Mouse (Mus musculus): ENCODE data around the gene 1700025C18Rik. TPM values are rescaled to one million over a fixed set of nuclear protein-coding genes. Genes with fewer than 3 reads are reported as not detected.

Gene 1700025C18Rik
- polyA plus RNA-seq, 1 experiment from 2014 or later, result not detected

DNA sequence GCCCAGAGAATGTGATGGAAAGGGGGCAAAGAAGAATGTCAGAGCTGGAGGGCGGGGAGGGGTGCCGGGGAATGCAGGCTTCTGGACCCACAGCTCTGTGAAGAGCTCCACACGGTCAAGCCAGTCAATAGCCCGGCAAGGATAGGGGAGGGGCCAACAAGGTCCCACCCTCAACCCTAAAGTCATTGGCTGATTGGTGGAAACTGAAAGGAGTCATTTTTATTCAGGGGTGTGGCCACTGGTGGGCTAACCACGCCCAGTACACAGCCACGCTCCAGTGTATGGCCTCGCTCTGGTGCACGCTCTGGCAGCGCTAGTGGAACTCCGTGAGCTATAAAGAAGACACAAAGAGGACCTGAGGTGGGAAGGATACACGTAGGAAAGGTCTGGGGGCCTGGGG, 23.2 kb upstream of the 1700025C18Rik start:
- Histone ChIP-seq H3K9ac (ENCODE audit: low read length) (no peak overlapping the region), H3K4me1 (ENCODE audit: control insufficient read depth, insufficient read depth, low read length) (no peaks in the 10 kb centered on the region), H3K27ac (ENCODE audit: low read depth, low read length) (no peak overlapping the region), H3K36me3 (ENCODE audit: control insufficient read depth, insufficient read depth, low read length) (no peaks in the 10 kb centered on the region), H3K4me3 (ENCODE audit: low read depth, low read length) (no peak overlapping the region), H3K9me3 (ENCODE audit: control insufficient read depth, low read length) (no peaks in the 10 kb centered on the region), H3K4me2 (ENCODE audit: low read depth) (no peak overlapping the region), H3K27me3 (ENCODE audit: control insufficient read depth, insufficient read depth, low read length) (peaks cover 57% of the 10 kb centered on the region)
- DNase-seq (ENCODE audit: low spot score) (peak; percentile 74), ATAC-seq (ENCODE audit: insufficient read depth, low FRiP score, low TSS enrichment) (peak; percentile 69; the same call in 1 of the 2 replicates)
- 21% methylated on average over 11 of the region's 11 CpGs for WGBS

DNA sequence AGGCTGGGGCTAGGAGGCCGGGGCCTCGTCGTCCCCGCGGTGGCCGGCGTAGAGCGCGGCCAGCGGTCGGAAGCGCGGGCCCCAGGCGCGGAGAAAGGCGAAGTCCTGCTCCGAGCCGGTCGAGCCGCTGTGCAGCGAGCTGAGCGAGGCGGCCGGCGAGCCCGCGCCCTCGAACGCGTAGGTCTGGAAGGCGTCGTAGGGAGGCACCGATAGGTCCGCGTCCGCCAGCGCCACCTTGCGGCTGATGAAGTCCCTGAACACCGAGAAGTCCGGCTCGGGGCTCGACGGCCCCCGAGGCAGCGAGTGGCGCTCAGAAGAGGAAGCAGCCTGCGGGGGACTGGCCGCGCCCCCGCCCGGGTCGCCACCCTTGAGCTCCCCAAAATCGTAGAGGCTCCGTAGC, 21.6 kb upstream of the 1700025C18Rik start:
- H3K4me3 ChIP-seq (ENCODE audit: low read depth, low read length), result no peak overlapping the region
- H3K4me1 ChIP-seq (ENCODE audit: control insufficient read depth, insufficient read depth, low read length), result no peaks in the 10 kb centered on the region
- no peak overlapping the region for H3K27ac ChIP-seq (ENCODE audit: low read depth, low read length)
- ATAC-seq (ENCODE audit: insufficient read depth, low FRiP score, low TSS enrichment) (peak; percentile 58; the same call in 1 of the 2 replicates), DNase-seq (ENCODE audit: low spot score) (peak; percentile 91)
- H3K36me3 ChIP-seq (ENCODE audit: control insufficient read depth, insufficient read depth, low read length), result no peaks in the 10 kb centered on the region
- under 1% methylated on average over 51 of the region's 54 CpGs for WGBS
- H3K4me2 ChIP-seq (ENCODE audit: low read depth), result peak overlapping the region; percentile 9; the same call in 1 of the 2 replicates
- no peak overlapping the region for H3K9ac ChIP-seq (ENCODE audit: low read length)
- no peaks in the 10 kb centered on the region for H3K9me3 ChIP-seq (ENCODE audit: control insufficient read depth, low read length)
- H3K27me3 ChIP-seq (ENCODE audit: control insufficient read depth, insufficient read depth, low read length), result peaks cover 61% of the 10 kb centered on the region

DNA sequence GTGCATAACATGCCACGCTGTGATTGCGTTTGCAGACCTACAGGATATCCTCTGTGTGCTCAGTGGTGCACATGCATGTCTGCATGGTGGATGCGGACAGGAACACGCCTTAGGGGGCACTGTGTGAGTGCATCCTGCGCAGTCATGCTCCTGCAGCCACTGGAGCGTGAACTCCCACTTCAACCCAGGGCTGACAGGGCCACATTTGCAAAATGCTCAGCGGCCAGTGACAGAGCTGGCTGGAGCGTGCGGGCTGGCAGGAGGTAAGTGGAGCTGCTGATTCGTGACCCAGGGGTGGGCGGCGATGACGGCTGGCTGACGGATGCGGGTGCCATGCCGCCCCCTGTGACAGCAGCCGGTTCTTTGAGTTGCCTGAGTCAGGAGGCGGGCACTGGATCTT, 16.0 kb upstream of the 1700025C18Rik start:
- Histone ChIP-seq H3K36me3 (ENCODE audit: control insufficient read depth, insufficient read depth, low read length) (no peaks in the 10 kb centered on the region), H3K4me2 (ENCODE audit: low read depth) (no peak overlapping the region), H3K27ac (ENCODE audit: low read depth, low read length) (no peak overlapping the region), H3K4me3 (ENCODE audit: low read depth, low read length) (no peak overlapping the region), H3K9me3 (ENCODE audit: control insufficient read depth, low read length) (no peaks in the 10 kb centered on the region), H3K27me3 (ENCODE audit: control insufficient read depth, insufficient read depth, low read length) (peaks cover 38% of the 10 kb centered on the region), H3K9ac (ENCODE audit: low read length) (no peak overlapping the region; the same call in 1 of the 2 replicates), H3K4me1 (ENCODE audit: control insufficient read depth, insufficient read depth, low read length) (peaks cover 6% of the 10 kb centered on the region; the same call in 1 of the 2 replicates)
- DNase-seq (ENCODE audit: low spot score), result no peak
- no peak for ATAC-seq (ENCODE audit: insufficient read depth, low FRiP score, low TSS enrichment)
- WGBS, result 24% methylated on average over 18 of the region's 18 CpGs

DNA sequence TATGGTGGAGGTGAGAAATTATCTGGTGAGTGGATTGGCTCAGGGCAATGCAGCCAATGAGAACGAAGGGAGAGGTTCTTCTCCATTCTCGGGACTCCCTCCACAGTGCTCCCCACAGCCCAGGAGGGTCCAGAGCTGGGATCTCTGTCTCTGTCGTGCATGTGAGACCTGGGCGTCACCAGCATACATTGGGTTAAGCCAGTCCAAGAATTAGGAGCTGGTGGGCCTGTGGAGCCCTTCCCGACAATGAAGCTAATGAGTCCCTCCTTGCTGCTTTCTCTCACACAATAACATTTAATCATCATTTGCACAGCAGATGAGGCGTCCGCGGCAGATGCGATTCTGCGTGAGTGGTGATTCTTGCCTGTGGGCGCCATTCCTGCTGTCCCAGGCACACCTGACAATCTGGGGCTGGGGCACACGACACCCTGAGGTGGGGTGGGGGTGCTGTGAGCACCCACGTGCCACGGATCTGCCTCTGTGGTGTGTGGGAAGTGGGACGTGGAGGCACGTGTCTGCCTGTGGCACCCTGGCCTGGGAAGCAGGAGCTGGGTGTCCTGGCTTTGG, 15.0 kb upstream of the 1700025C18Rik start:
- DNase-seq (ENCODE audit: low spot score) (no peak), ATAC-seq (ENCODE audit: insufficient read depth, low FRiP score, low TSS enrichment) (no peak)
- Histone ChIP-seq H3K9ac (ENCODE audit: low read length) (no peak overlapping the region), H3K27ac (ENCODE audit: low read depth, low read length) (no peak overlapping the region), H3K27me3 (ENCODE audit: control insufficient read depth, insufficient read depth, low read length) (peaks cover 30% of the 10 kb centered on the region), H3K9me3 (ENCODE audit: control insufficient read depth, low read length) (no peaks in the 10 kb centered on the region), H3K4me1 (ENCODE audit: control insufficient read depth, insufficient read depth, low read length) (peaks cover 6% of the 10 kb centered on the region; the same call in 1 of the 2 replicates), H3K36me3 (ENCODE audit: control insufficient read depth, insufficient read depth, low read length) (no peaks in the 10 kb centered on the region), H3K4me2 (ENCODE audit: low read depth) (no peak overlapping the region), H3K4me3 (ENCODE audit: low read depth, low read length) (no peak overlapping the region)
- 53% methylated on average over 16 of the region's 16 CpGs for WGBS

DNA sequence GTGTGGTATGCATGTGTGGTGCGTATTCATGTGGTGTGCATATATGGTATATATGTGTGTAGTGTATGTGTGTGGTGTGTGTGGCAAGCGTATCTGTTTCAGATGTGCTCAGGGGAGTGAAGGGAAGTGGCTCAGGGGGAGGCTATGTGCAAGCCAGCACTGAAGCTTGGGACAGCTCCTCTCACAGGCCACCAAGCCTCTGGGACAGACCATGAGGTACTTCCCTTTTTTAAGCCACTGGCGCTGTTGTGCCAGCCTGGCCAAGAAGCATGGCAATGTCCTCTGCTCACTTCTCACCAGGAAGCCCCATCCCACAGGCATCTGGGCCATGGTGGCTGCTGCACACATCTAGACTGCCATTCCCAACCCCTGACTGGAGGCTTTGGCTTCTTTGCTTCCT, 12.4 kb upstream of the 1700025C18Rik start:
- Histone ChIP-seq H3K4me1 (ENCODE audit: control insufficient read depth, insufficient read depth, low read length) (peaks cover 6% of the 10 kb centered on the region; the same call in 1 of the 2 replicates), H3K9ac (ENCODE audit: low read length) (no peak overlapping the region), H3K27ac (ENCODE audit: low read depth, low read length) (no peak overlapping the region), H3K4me3 (ENCODE audit: low read depth, low read length) (no peak overlapping the region), H3K36me3 (ENCODE audit: control insufficient read depth, insufficient read depth, low read length) (no peaks in the 10 kb centered on the region), H3K9me3 (ENCODE audit: control insufficient read depth, low read length) (no peaks in the 10 kb centered on the region), H3K27me3 (ENCODE audit: control insufficient read depth, insufficient read depth, low read length) (peaks cover 18% of the 10 kb centered on the region), H3K4me2 (ENCODE audit: low read depth) (no peak overlapping the region)
- 81% methylated on average over 3 of the region's 3 CpGs for WGBS
- DNase-seq (ENCODE audit: low spot score) (no peak), ATAC-seq (ENCODE audit: insufficient read depth, low FRiP score, low TSS enrichment) (no peak)

DNA sequence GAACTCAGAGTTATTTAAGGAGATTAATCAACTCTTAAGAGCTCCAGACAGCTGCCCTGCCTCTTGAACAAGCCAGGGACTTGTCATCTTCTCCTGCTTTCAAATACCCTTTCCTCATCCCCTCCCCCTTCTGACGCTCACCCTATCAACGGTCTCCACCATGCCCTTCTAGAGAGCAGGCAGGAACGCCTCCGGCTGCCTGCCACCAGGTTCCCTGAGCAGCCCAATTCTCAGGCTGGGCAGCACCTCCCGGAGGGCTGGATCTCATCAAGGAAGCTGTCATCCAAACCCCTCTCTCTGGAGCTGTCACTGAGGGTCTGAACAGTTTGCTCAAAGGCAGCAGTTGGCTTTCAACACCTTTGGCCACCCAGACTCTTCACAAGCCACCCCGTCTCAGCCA, 10.2 kb upstream of the 1700025C18Rik start:
- H3K4me1 ChIP-seq (ENCODE audit: control insufficient read depth, insufficient read depth, low read length), result 0 out of 2 replicates have a peak, but pooled peaks cover 2% of the 10 kb centered on the region

DNA sequence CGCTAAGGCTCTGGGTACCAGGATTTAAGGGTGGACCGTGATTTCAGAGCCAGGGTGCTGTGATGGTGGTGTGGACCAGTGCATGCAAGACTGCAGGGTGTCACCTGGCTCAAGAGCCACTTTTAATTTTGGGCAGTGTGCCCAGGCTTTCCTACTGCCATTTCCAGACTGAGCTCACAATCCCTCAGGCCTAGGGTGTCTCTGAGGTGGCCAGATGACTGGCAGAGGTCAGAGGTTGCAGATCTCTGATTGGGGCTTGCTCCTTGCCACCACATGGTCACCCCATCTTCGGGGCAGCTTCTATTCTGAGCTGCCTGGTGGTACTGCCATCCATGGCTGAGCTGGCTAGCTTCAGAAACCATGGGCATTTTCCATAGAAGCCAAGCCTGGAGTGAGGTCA, 8.3 kb upstream of the 1700025C18Rik start:
- H3K36me3 ChIP-seq (ENCODE audit: control insufficient read depth, insufficient read depth, low read length), result no peaks in the 10 kb centered on the region
- 74% methylated on average over 3 of the region's 3 CpGs for WGBS
- no peaks in the 10 kb centered on the region for H3K9me3 ChIP-seq (ENCODE audit: control insufficient read depth, low read length)
- 0 out of 2 replicates have a peak, but pooled peaks cover 2% of the 10 kb centered on the region for H3K4me1 ChIP-seq (ENCODE audit: control insufficient read depth, insufficient read depth, low read length)
- H3K27me3 ChIP-seq (ENCODE audit: control insufficient read depth, insufficient read depth, low read length), result peaks cover 10% of the 10 kb centered on the region; the same call in 1 of the 2 replicates
- H3K4me2 ChIP-seq (ENCODE audit: low read depth), result no peak overlapping the region
- ATAC-seq (ENCODE audit: insufficient read depth, low FRiP score, low TSS enrichment) (no peak), DNase-seq (ENCODE audit: low spot score) (no peak)
- no peak overlapping the region for H3K4me3 ChIP-seq (ENCODE audit: low read depth, low read length)
- no peak overlapping the region for H3K27ac ChIP-seq (ENCODE audit: low read depth, low read length)
- H3K9ac ChIP-seq (ENCODE audit: low read length), result no peak overlapping the region

More for the DNA sequence above, 10.2 kb upstream of the 1700025C18Rik start:
- peaks cover 12% of the 10 kb centered on the region for H3K27me3 ChIP-seq (ENCODE audit: control insufficient read depth, insufficient read depth, low read length)
- WGBS, result 16% methylated on average over 6 of the region's 6 CpGs
- H3K4me3 ChIP-seq (ENCODE audit: low read depth, low read length), result no peak overlapping the region
- ATAC-seq (ENCODE audit: insufficient read depth, low FRiP score, low TSS enrichment) (no peak), DNase-seq (ENCODE audit: low spot score) (no peak)
- no peaks in the 10 kb centered on the region for H3K9me3 ChIP-seq (ENCODE audit: control insufficient read depth, low read length)
- H3K4me2 ChIP-seq (ENCODE audit: low read depth), result no peak overlapping the region
- H3K36me3 ChIP-seq (ENCODE audit: control insufficient read depth, insufficient read depth, low read length), result no peaks in the 10 kb centered on the region
- H3K9ac ChIP-seq (ENCODE audit: low read length), result no peak overlapping the region
- no peak overlapping the region for H3K27ac ChIP-seq (ENCODE audit: low read depth, low read length)

DNA sequence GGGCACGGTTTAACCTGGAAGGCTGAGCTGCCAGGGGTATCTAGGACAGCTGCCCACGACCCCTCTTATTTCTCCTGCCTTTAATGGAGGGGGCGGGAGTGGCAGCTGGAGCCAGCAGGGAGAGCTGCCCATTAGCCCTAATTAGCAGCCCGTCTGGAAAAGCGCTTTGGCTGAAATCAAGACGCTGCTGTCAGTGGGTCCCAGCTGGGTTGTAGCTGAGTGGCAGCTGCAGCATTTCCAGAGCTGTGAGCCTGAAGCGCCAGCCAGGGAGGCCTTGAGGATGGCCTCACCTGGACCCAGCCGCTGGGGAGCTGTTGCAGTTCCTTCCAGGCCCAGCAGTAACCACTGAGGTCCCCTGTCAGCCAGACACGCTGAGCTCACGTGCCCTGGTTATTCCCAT, 5.8 kb upstream of the 1700025C18Rik start:
- no peaks in the 10 kb centered on the region for H3K9me3 ChIP-seq (ENCODE audit: control insufficient read depth, low read length)
- no peak overlapping the region for H3K27ac ChIP-seq (ENCODE audit: low read depth, low read length)
- WGBS, result 16% methylated on average over 10 of the region's 10 CpGs
- H3K4me2 ChIP-seq (ENCODE audit: low read depth), result no peak overlapping the region
- H3K4me1 ChIP-seq (ENCODE audit: control insufficient read depth, insufficient read depth, low read length), result 0 out of 2 replicates have a peak, but pooled peaks cover 2% of the 10 kb centered on the region
- DNase-seq (ENCODE audit: low spot score) (peak; percentile 65), ATAC-seq (ENCODE audit: insufficient read depth, low FRiP score, low TSS enrichment) (peak; percentile 45; the same call in 1 of the 2 replicates)
- H3K9ac ChIP-seq (ENCODE audit: low read length), result no peak overlapping the region
- H3K27me3 ChIP-seq (ENCODE audit: control insufficient read depth, insufficient read depth, low read length), result peaks cover 10% of the 10 kb centered on the region; the same call in 1 of the 2 replicates
- H3K4me3 ChIP-seq (ENCODE audit: low read depth, low read length), result no peak overlapping the region
- no peaks in the 10 kb centered on the region for H3K36me3 ChIP-seq (ENCODE audit: control insufficient read depth, insufficient read depth, low read length)

DNA sequence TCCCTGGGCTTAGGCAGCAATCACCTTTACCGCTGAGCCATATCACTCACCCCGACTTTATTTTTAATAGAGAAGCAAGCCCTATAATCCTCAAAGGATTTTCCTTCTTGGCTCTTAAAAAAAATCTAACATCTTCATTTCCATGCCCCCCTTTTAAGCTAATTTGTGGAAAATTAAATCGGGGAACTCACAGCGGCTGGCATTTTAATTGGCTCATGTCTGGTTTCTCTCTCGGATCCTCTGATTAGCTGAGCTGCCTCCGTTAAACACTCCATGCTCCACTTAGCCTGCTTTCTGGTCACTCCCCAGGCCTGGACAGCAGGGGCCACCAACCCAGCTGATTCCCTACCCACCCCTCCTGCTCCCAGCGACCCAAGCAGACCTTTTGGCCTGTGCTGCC, 1.8 kb upstream of the 1700025C18Rik start:
- Histone ChIP-seq H3K4me3 (ENCODE audit: low read depth, low read length) (no peak overlapping the region), H3K27me3 (ENCODE audit: control insufficient read depth, insufficient read depth, low read length) (peaks cover 1% of the 10 kb centered on the region; the same call in 1 of the 2 replicates), H3K36me3 (ENCODE audit: control insufficient read depth, insufficient read depth, low read length) (no peaks in the 10 kb centered on the region), H3K9me3 (ENCODE audit: control insufficient read depth, low read length) (no peaks in the 10 kb centered on the region), H3K9ac (ENCODE audit: low read length) (no peak overlapping the region), H3K4me1 (ENCODE audit: control insufficient read depth, insufficient read depth, low read length) (0 out of 2 replicates have a peak, but pooled peaks cover 2% of the 10 kb centered on the region), H3K4me2 (ENCODE audit: low read depth) (no peak overlapping the region), H3K27ac (ENCODE audit: low read depth, low read length) (no peak overlapping the region)
- WGBS, result 75% methylated on average over 7 of the region's 7 CpGs
- DNase-seq (ENCODE audit: low spot score) (no peak), ATAC-seq (ENCODE audit: insufficient read depth, low FRiP score, low TSS enrichment) (no peak)

Data from neural tube, embryonic 11.5 days (tissue).